Mouse (Mus musculus) kidney, adult 2 months (tissue): ENCODE data around the gene Sall1. TPM values are rescaled to one million over a fixed set of nuclear protein-coding genes. Genes with fewer than 3 reads are reported as not detected.

ENCODE experiments used
- DNase-seq: peaks from one replicate; pipeline ENCODE4 v3.0.0; 2021
- H3K27ac ChIP-seq: fragments of 200-500 bp; 2 replicates; pipeline ENCODE4 v1.5.1; 2012; ENCODE audit warnings: low read depth, low read length, control low read depth, inconsistent platforms; ENCODE audit not compliant: insufficient read depth
- H3K27me3 ChIP-seq: fragments of 200-500 bp; replicated peaks from 2 replicates; pipeline ENCODE4 v1.6.1; 2012; ENCODE audit warnings: mild to moderate bottlenecking, moderate library complexity, low read length, inconsistent platforms; ENCODE audit not compliant: control insufficient read depth, insufficient read depth
- H3K36me3 ChIP-seq: fragments of 200-500 bp; 2 replicates; pipeline ENCODE4 v1.6.1; 2012; ENCODE audit warnings: mild to moderate bottlenecking, moderate library complexity, low read length, inconsistent platforms; ENCODE audit not compliant: control insufficient read depth, insufficient read depth
- H3K4me1 ChIP-seq: fragments of 200-500 bp; 2 replicates; pipeline ENCODE4 v1.6.1; 2011; ENCODE audit warnings: low read length; ENCODE audit not compliant: control insufficient read depth, insufficient read depth
- H3K4me3 ChIP-seq: fragments of 200-500 bp; 2 replicates; pipeline ENCODE4 v1.5.1; 2011; ENCODE audit warnings: mild to moderate bottlenecking, low read depth, low read length, control low read depth; ENCODE audit not compliant: insufficient read depth
- CTCF ChIP-seq: fragments of 200-500 bp; conservative IDR thresholded peaks from 2 replicates; pipeline ENCODE4 v1.5.1; 2011; ENCODE audit warnings: low read depth, mild to moderate bottlenecking, control low read depth, low read length, moderate library complexity, mixed read lengths; ENCODE audit not compliant: insufficient read depth, insufficient read length
- POLR2A ChIP-seq: fragments of 200-500 bp; IDR thresholded peaks from one replicate; pipeline ENCODE4 v1.6.1; 2011; ENCODE audit warnings: low read depth, low read length, control low read depth
- WGBS: fragments of 180-500 bp; shearing (Covaris S2); methylation state at CpG from one replicate; pipeline ENCODE4 v1.1.7; 2018; 5-methylcytosine and 5-hydroxymethylcytosine counted together
- polyA plus RNA-seq: library from polyadenylated mRNA; depleted of rRNA; stranded (reverse); fragments of >200 nt; gene quantifications from 2 replicates; pipeline ENCODE4 v1.2.3, GENCODE M21; 2012; rRNA removed

The Sall1 gene
- polyA plus RNA-seq: 26.0 and 34.0 TPM in 2 replicates

GRCm38 (mm10) chr8:89043940-89044339 is at the start of gene Sall1:
Gene Sall1 (minus strand): TSS chr8:89044162.
- Histone ChIP-seq H3K27ac (peak within 1 kb of the TSS; percentile 96), H3K27me3 (no peaks in the 10 kb centered on the region; the same call in 1 of the 2 replicates)
- peak; percentile 60 for DNase-seq

GRCm38 (mm10) chr8:89089916-89090315 is 46.0 kb upstream of the Sall1 start:
- TF ChIP-seq POLR2A (no peak), CTCF (no peak)
- no peaks in the 10 kb centered on the region for H3K27me3 ChIP-seq
- H3K36me3 ChIP-seq: no peaks in the 10 kb centered on the region
- no peak overlapping the region for H3K4me3 ChIP-seq
- 49% methylated on average over 5 of the region's 5 CpGs for WGBS
- DNase-seq: no peak
- H3K4me1 ChIP-seq: no peaks in the 10 kb centered on the region
- H3K27ac ChIP-seq: no peak overlapping the region

More at GRCm38 (mm10) chr8:89043940-89044339, at the start of gene Sall1:
- H3K4me3 ChIP-seq: peak within 1 kb of the TSS; percentile 87
- TF ChIP-seq POLR2A (no peak), CTCF (no peak)
- no peaks in the 10 kb centered on the region; the same call in 1 of the 2 replicates for H3K36me3 ChIP-seq
- H3K4me1 ChIP-seq: peaks cover 6% of the 10 kb centered on the region
- WGBS: under 1% methylated on average over 25 of the region's 25 CpGs

- Histone ChIP-seq H3K27me3 (no peaks in the 10 kb centered on the region), H3K36me3 (no peaks in the 10 kb centered on the region), H3K27ac (no peak overlapping the region), H3K4me1 (no peaks in the 10 kb centered on the region), H3K4me3 (no peak overlapping the region)
- 82% methylated on average over 2 of the region's 2 CpGs for WGBS
- TF ChIP-seq CTCF: no peak
- DNase-seq: no peak
These were observed 35.2 kb upstream of the Sall1 start for GRCm38 (mm10) chr8:89079147-89079546.

- 36% methylated on average over 3 of the region's 3 CpGs for WGBS
- Histone ChIP-seq H3K36me3 (no peaks in the 10 kb centered on the region), H3K4me3 (no peak overlapping the region), H3K4me1 (no peaks in the 10 kb centered on the region), H3K27ac (no peak overlapping the region), H3K27me3 (no peaks in the 10 kb centered on the region)
- DNase-seq: no peak
- TF ChIP-seq CTCF: no peak
- no peak for TF ChIP-seq POLR2A
These were observed 29.0 kb upstream of the Sall1 start for GRCm38 (mm10) chr8:89072968-89073382.

GRCm38 (mm10) chr8:89067499-89067898 is 23.5 kb upstream of the Sall1 start:
- Histone ChIP-seq H3K27ac (no peak overlapping the region), H3K4me1 (no peaks in the 10 kb centered on the region), H3K27me3 (no peaks in the 10 kb centered on the region), H3K4me3 (no peak overlapping the region), H3K36me3 (no peaks in the 10 kb centered on the region)
- TF ChIP-seq POLR2A: no peak
- no peak for TF ChIP-seq CTCF
- WGBS: 75% methylated on average over 3 of the region's 3 CpGs
- DNase-seq: no peak

GRCm38 (mm10) chr8:89064042-89064441 is 20.1 kb upstream of the Sall1 start:
- Histone ChIP-seq H3K36me3 (no peaks in the 10 kb centered on the region), H3K27ac (no peak overlapping the region)
- WGBS: 75% methylated on average over 9 of the region's 9 CpGs

GRCm38 (mm10) chr8:89063366-89064040 is 19.5 kb upstream of the Sall1 start:
- H3K4me1 ChIP-seq: no peaks in the 10 kb centered on the region
- 83% methylated on average over 10 of the region's 10 CpGs for WGBS
- H3K4me3 ChIP-seq: no peak overlapping the region
- TF ChIP-seq CTCF (no peak), POLR2A (no peak)
- H3K36me3 ChIP-seq: no peaks in the 10 kb centered on the region
- no peaks in the 10 kb centered on the region for H3K27me3 ChIP-seq
- DNase-seq: no peak
- H3K27ac ChIP-seq: no peak overlapping the region

More at GRCm38 (mm10) chr8:89064042-89064441, 20.1 kb upstream of the Sall1 start:
- Histone ChIP-seq H3K4me3 (no peak overlapping the region), H3K4me1 (no peaks in the 10 kb centered on the region), H3K27me3 (no peaks in the 10 kb centered on the region)
- TF ChIP-seq CTCF (no peak), POLR2A (no peak)
- no peak for DNase-seq
